Mouse (Mus musculus): ENCODE measurements around the gene Foxp1.

Foxp1 gene

GRCm38 (mm10) chr6:99168727-99169126 lies 353.8 kb downstream of the Foxp1 start:
- DNase-seq, result no peak

GRCm38 (mm10) chr6:99167001-99167400 lies 355.5 kb downstream of the Foxp1 start:
- DNase-seq, result no peak

- DNase-seq, result peak; percentile 9
These were observed 356.4 kb downstream of the Foxp1 start for GRCm38 (mm10) chr6:99166169-99166568.

GRCm38 (mm10) chr6:99164760-99165159 lies 357.8 kb downstream of the Foxp1 start:
- DNase-seq, result no peak

- no peak for DNase-seq
These were observed 359.8 kb downstream of the Foxp1 start for GRCm38 (mm10) chr6:99162716-99163115.

- no peak for DNase-seq
These were observed 362.2 kb downstream of the Foxp1 start for GRCm38 (mm10) chr6:99160348-99160693.

- no peak for DNase-seq
These were observed 362.8 kb downstream of the Foxp1 start for GRCm38 (mm10) chr6:99159452-99160347.

- no peak for DNase-seq
These were observed 368.8 kb downstream of the Foxp1 start for GRCm38 (mm10) chr6:99153682-99154081.

- no peak for DNase-seq
These were observed 376.1 kb downstream of the Foxp1 start for GRCm38 (mm10) chr6:99146400-99146905.

- no peak for DNase-seq
These were observed 377.5 kb downstream of the Foxp1 start for GRCm38 (mm10) chr6:99145033-99145432.

- no peak for DNase-seq
These were observed 378.8 kb downstream of the Foxp1 start for GRCm38 (mm10) chr6:99143756-99144036.

- no peak for DNase-seq
These were observed 379.4 kb downstream of the Foxp1 start for GRCm38 (mm10) chr6:99142900-99143755.

- DNase-seq, result no peak
These were observed 384.5 kb downstream of the Foxp1 start for GRCm38 (mm10) chr6:99138041-99138440.

- no peak for DNase-seq
These were observed 385.4 kb downstream of the Foxp1 start for GRCm38 (mm10) chr6:99137071-99137470.

- DNase-seq, result no peak
These were observed 386.4 kb downstream of the Foxp1 start for GRCm38 (mm10) chr6:99135938-99136729.

GRCm38 (mm10) chr6:99131815-99132214 lies 390.7 kb downstream of the Foxp1 start:
- no peak for DNase-seq

- peak; percentile 9 for DNase-seq
These were observed 391.6 kb downstream of the Foxp1 start for GRCm38 (mm10) chr6:99130758-99131410.

GRCm38 (mm10) chr6:99126717-99127116 lies 395.8 kb downstream of the Foxp1 start:
- no peak for DNase-seq

GRCm38 (mm10) chr6:99120776-99121766 lies 401.4 kb downstream of the Foxp1 start:
- DNase-seq, result no peak

- DNase-seq, result no peak
These were observed 404.0 kb downstream of the Foxp1 start for GRCm38 (mm10) chr6:99118534-99118933.

- DNase-seq, result no peak
These were observed 405.1 kb downstream of the Foxp1 start for GRCm38 (mm10) chr6:99117411-99117810.
